Mouse (Mus musculus): ENCODE measurements at regions not wholly inside any gene's neighbourhood (a gene's known extent, or its start where the extent isn't known, plus 50 kb on each side); places are given as distances from the start of the nearest gene placed in this dataset.

GRCm38 (mm10) chr11:19535215-19535614 lies 389.0 kb upstream of the Spred2 start:
- Histone ChIP-seq H3K4me1 (ENCODE audit: control insufficient read depth, insufficient read depth, low read length) (no peaks in the 10 kb centered on the region), H3K27ac (ENCODE audit: insufficient read depth, low read depth, low read length) (no peak overlapping the region), H3K4me3 (ENCODE audit: insufficient read depth, low read length) (no peak overlapping the region)
- TF ChIP-seq CTCF (IDR thresholded peaks at IDR 0.05; ENCODE audit: low read depth, low read length) (no peak), POLR2A (IDR thresholded peaks at IDR 0.05; ENCODE audit: borderline replicate concordance, low read depth, low read length) (no peak)

DNA sequence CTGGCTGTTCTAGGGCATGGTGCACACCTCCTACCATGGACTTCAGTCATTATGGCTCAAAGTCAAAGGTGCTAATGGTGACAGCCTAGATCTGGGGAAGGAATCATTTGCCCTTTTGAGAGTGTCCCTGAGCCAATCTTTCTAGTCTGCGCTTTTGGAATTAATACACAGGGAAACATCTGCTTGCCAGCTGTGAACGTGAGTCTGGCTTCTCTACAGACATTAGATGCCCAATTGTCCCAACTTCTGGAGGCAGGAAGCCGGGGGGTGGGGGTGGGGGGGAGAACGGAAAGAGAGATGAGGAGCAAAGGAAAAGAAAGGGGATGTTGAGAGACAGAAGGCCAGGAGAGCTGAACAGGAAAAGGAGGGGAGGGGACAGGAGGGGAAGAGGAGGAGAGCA lies 377.9 kb upstream of the Spred2 start:
- H3K4me1 ChIP-seq (ENCODE audit: control insufficient read depth, insufficient read depth, low read length), result no peaks in the 10 kb centered on the region
- H3K27ac ChIP-seq (ENCODE audit: insufficient read depth, low read depth, low read length), result no peak overlapping the region
- no peak for TF ChIP-seq CTCF (IDR thresholded peaks at IDR 0.05; ENCODE audit: low read depth, low read length)
- TF ChIP-seq POLR2A (IDR thresholded peaks at IDR 0.05; ENCODE audit: borderline replicate concordance, low read depth, low read length), result no peak
- no peak overlapping the region for H3K4me3 ChIP-seq (ENCODE audit: insufficient read depth, low read length)

- Histone ChIP-seq H3K27ac (ENCODE audit: insufficient read depth, low read depth, low read length) (no peak overlapping the region), H3K4me3 (ENCODE audit: insufficient read depth, low read length) (no peak overlapping the region), H3K4me1 (ENCODE audit: control insufficient read depth, insufficient read depth, low read length) (no peaks in the 10 kb centered on the region)
- TF ChIP-seq CTCF (IDR thresholded peaks at IDR 0.05; ENCODE audit: low read depth, low read length) (no peak), POLR2A (IDR thresholded peaks at IDR 0.05; ENCODE audit: borderline replicate concordance, low read depth, low read length) (no peak)
Observed at GRCm38 (mm10) chr11:19554316-19554946, 369.7 kb upstream of the Spred2 start.

DNA sequence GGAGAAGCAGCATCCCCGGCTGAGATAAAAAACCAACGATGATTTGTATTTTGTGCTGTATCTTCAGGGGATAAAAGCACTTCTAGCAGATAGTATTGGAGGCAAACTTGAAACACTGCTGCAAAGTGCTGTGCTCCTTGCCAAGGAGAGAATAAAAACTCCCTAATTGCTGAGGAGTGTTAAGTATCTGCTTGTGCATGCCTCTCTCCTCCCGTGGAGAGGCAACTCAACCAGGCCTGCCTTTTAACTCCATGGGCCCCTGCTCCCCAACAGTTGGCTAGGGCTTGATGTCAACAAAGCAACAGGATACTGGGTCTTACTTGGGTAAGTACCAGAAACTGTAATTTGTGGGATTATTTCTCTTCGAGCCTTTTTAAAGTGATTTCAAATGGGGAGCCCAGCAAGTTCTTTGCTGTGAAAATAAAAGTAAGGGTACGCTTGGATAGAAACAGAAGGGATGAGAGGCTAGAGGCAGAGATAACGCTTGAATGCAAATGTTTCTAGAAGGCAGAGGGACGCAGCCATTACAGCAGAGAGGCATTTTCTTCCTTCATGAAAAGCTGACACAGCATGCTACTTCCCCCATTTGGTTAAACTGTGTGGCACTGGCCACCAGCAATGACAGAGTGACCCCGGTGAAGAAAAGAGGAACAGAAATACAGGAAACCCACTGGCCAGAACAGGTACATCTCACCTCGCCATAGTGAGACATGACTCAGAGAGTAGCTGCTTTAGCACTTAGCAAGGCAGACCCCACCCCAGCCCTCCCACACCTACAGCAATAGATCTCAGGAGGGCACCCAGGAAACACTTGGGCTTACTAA lies 369.0 kb upstream of the Spred2 start:
- Histone ChIP-seq H3K4me1 (ENCODE audit: control insufficient read depth, insufficient read depth, low read length) (no peaks in the 10 kb centered on the region), H3K27ac (ENCODE audit: insufficient read depth, low read depth, low read length) (no peak overlapping the region), H3K4me3 (ENCODE audit: insufficient read depth, low read length) (no peak overlapping the region)
- no peak for TF ChIP-seq POLR2A (IDR thresholded peaks at IDR 0.05; ENCODE audit: borderline replicate concordance, low read depth, low read length)
- no peak for TF ChIP-seq CTCF (IDR thresholded peaks at IDR 0.05; ENCODE audit: low read depth, low read length)

DNA sequence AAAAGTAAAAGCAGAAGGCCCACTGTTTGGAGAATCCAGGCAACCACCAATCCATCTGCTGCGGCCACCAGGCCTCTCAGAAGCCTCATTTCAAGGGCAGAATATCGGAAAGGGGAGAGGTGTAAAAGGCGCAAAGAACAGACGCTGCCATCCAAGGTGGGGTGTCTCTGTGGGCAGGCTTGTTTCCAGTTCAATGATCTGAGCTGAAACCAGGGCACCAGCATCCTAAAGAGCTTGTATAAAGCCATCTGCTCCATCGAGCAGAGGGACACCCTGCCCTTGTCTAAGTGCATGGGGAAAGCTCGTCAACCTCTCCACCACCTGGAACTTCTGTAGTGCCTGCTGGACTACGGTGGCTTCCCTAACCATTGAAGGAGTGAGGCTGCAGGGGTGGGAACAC lies 363.7 kb upstream of the Spred2 start:
- H3K27ac ChIP-seq (ENCODE audit: insufficient read depth, low read depth, low read length), result no peak overlapping the region
- H3K4me3 ChIP-seq (ENCODE audit: insufficient read depth, low read length), result no peak overlapping the region
- H3K4me1 ChIP-seq (ENCODE audit: control insufficient read depth, insufficient read depth, low read length), result no peaks in the 10 kb centered on the region
- no peak for TF ChIP-seq CTCF (IDR thresholded peaks at IDR 0.05; ENCODE audit: low read depth, low read length)
- no peak for TF ChIP-seq POLR2A (IDR thresholded peaks at IDR 0.05; ENCODE audit: borderline replicate concordance, low read depth, low read length)

GRCm38 (mm10) chr11:19562668-19563067 lies 361.5 kb upstream of the Spred2 start:
- H3K4me1 ChIP-seq (ENCODE audit: control insufficient read depth, insufficient read depth, low read length), result no peaks in the 10 kb centered on the region
- no peak for TF ChIP-seq POLR2A (IDR thresholded peaks at IDR 0.05; ENCODE audit: borderline replicate concordance, low read depth, low read length)
- TF ChIP-seq CTCF (IDR thresholded peaks at IDR 0.05; ENCODE audit: low read depth, low read length), result no peak
- no peak overlapping the region for H3K27ac ChIP-seq (ENCODE audit: insufficient read depth, low read depth, low read length)
- H3K4me3 ChIP-seq (ENCODE audit: insufficient read depth, low read length), result no peak overlapping the region

- Histone ChIP-seq H3K27ac (ENCODE audit: insufficient read depth, low read depth, low read length) (no peak overlapping the region), H3K4me3 (ENCODE audit: insufficient read depth, low read length) (no peak overlapping the region), H3K4me1 (ENCODE audit: control insufficient read depth, insufficient read depth, low read length) (no peaks in the 10 kb centered on the region)
- TF ChIP-seq CTCF (IDR thresholded peaks at IDR 0.05; ENCODE audit: low read depth, low read length) (no peak), POLR2A (IDR thresholded peaks at IDR 0.05; ENCODE audit: borderline replicate concordance, low read depth, low read length) (no peak)
Observed at GRCm38 (mm10) chr11:19585228-19585627, 338.9 kb upstream of the Spred2 start.

DNA sequence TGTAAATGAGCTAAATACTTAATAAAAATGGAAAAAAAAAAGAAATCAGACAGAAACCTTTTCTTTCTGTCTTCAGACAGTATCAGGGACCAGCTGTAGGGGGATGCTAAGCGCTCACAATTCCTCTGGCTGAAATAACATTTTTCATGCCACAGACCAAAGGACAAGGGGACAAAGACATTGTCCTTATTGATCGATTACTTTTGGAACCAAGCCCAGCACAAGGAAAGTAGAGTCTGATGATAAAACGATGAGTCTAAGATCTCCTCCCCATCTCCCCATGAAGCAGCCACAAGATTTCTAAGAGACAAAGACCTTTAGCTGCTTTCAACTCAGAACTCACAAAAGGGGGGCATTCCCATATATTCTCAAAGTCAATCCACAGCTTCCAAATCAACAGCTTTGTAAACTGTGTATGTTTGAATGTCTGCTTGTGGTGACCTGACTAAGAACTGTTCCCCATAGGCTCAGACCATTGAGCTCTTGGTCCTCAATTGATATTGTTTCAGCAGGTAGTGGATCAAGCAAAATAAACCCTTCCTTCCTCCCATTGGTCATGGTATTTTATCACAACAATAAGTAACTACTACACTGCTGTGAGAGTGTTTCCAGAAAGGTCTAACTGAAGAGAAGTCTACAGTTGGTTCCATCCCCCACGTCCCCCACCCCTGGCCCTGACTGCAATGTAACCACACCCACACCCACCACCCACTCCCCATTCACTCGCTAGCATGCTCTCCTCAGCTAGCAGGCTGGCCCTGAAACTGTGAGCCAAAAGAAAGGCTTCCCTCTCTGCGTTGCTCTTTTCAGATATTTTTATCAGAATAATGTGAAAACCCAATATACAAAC lies 331.4 kb upstream of the Spred2 start:
- TF ChIP-seq POLR2A (IDR thresholded peaks at IDR 0.05; ENCODE audit: borderline replicate concordance, low read depth, low read length) (no peak), CTCF (IDR thresholded peaks at IDR 0.05; ENCODE audit: low read depth, low read length) (no peak)
- H3K27ac ChIP-seq (ENCODE audit: insufficient read depth, low read depth, low read length), result no peak overlapping the region
- H3K4me1 ChIP-seq (ENCODE audit: control insufficient read depth, insufficient read depth, low read length), result no peaks in the 10 kb centered on the region
- no peak overlapping the region for H3K4me3 ChIP-seq (ENCODE audit: insufficient read depth, low read length)

- Histone ChIP-seq H3K4me3 (ENCODE audit: insufficient read depth, low read length) (no peak overlapping the region), H3K4me1 (ENCODE audit: control insufficient read depth, insufficient read depth, low read length) (no peaks in the 10 kb centered on the region), H3K27ac (ENCODE audit: insufficient read depth, low read depth, low read length) (no peak overlapping the region)
- TF ChIP-seq CTCF (IDR thresholded peaks at IDR 0.05; ENCODE audit: low read depth, low read length) (no peak), POLR2A (IDR thresholded peaks at IDR 0.05; ENCODE audit: borderline replicate concordance, low read depth, low read length) (no peak)
Observed at GRCm38 (mm10) chr11:19595107-19595506, 329.1 kb upstream of the Spred2 start.

All from bone marrow macrophage, adult 2 months (primary cell).